Mouse (Mus musculus): Measurements from ENCODE around the gene Stard3nl. TPM values are rescaled to one million over a fixed set of nuclear protein-coding genes. Genes with fewer than 3 reads are reported as not detected.

The Stard3nl gene
- polyA plus RNA-seq, 1 experiment from 2014 or later = 78.7 TPM

DNA sequence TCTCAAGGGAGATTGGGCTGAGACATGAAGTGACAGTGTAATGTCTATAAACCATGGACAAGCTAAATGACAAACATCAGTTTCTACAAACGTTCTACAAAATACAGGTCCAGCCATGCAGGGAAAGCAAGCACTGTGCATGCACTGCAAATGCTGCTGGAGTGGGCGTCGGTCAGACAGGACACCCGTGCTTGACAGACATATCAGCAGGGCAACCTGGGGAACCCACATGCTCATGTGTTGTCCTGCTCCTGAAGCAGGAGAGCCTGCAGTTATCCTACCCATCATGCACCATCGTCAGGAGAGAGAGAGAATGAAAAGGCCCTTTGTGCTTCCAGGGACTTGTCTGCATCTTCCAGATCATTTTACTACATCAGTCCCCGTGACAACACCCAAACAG lies 16.3 kb downstream of the Stard3nl start:
- H3K27ac ChIP-seq = no peak overlapping the region
- WGBS = 77% methylated on average over 6 of the region's 6 CpGs

GRCm38 (mm10) chr13:19372133-19372729 lies 23.4 kb downstream of the Stard3nl start:
- no peaks in the 10 kb centered on the region for H3K4me1 ChIP-seq
- ATAC-seq (ENCODE audit: insufficient number of reproducible peaks, low FRiP score, low TSS enrichment, low read depth) = no peak
- no peak overlapping the region for H3K4me3 ChIP-seq
- WGBS = 22% methylated on average over 8 of the region's 8 CpGs
- H3K9ac ChIP-seq = no peak overlapping the region
- H3K27me3 ChIP-seq = no peaks in the 10 kb centered on the region
- no peaks in the 10 kb centered on the region for H3K9me3 ChIP-seq
- H3K4me2 ChIP-seq = no peak overlapping the region
- H3K36me3 ChIP-seq = peaks cover 46% of the 10 kb centered on the region
- no peak overlapping the region for H3K27ac ChIP-seq

More for the DNA sequence above, 16.3 kb downstream of the Stard3nl start:
- Histone ChIP-seq H3K9ac (no peak overlapping the region), H3K36me3 (0 out of 2 replicates have a peak, but pooled peaks cover 3% of the 10 kb centered on the region), H3K4me2 (no peak overlapping the region), H3K4me1 (0 out of 2 replicates have a peak, but pooled peaks cover 2% of the 10 kb centered on the region), H3K9me3 (no peaks in the 10 kb centered on the region), H3K4me3 (no peak overlapping the region), H3K27me3 (no peaks in the 10 kb centered on the region)
- no peak for ATAC-seq (ENCODE audit: insufficient number of reproducible peaks, low FRiP score, low TSS enrichment, low read depth)

DNA sequence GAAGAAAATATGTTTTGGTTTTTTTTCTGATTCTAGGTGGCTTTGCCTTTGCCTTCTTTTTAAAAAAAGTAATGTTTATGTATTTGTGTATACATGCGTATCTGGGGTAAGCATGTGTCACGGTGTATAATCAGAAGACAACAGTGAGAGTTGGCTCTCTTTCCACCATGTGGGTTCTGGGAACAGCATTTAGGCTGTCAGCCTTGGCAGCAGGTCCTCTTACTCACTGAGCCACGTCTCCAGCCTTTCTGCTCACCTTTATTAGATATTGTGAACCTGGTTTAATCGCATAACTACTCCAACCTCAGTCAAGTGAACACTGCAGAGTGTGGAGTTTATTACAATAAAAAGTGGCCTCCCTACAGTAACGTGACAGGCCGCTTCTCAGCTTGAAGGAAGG lies 26.8 kb downstream of the Stard3nl start:
- Histone ChIP-seq H3K27me3 (no peaks in the 10 kb centered on the region), H3K36me3 (peaks cover 69% of the 10 kb centered on the region), H3K4me1 (no peaks in the 10 kb centered on the region), H3K27ac (no peak overlapping the region), H3K9me3 (no peaks in the 10 kb centered on the region), H3K4me2 (no peak overlapping the region), H3K9ac (no peak overlapping the region), H3K4me3 (no peak overlapping the region)
- 86% methylated on average over 6 of the region's 6 CpGs for WGBS
- ATAC-seq (ENCODE audit: insufficient number of reproducible peaks, low FRiP score, low TSS enrichment, low read depth) = no peak

DNA sequence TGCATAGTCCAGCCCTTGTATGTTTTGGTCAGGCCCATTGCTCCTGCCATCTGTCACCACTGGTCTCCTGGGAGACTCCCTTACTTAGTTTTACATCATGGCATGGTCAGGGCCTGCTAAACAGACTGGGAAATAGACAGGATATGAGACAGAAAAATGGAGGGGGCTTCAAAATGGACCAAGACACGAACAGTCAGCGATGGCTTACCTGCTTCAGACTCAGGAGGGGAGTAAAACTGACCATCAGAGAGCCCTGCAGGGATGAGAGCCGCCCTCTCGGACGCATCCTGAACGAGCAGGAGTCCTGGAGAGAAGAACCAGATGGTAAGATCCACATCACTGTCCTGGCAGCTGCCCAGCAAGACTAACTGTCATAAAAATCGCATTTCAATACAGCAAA lies 28.1 kb downstream of the Stard3nl start:
- peaks cover 66% of the 10 kb centered on the region for H3K36me3 ChIP-seq
- no peak overlapping the region for H3K4me2 ChIP-seq
- H3K27ac ChIP-seq = no peak overlapping the region
- no peak overlapping the region for H3K4me3 ChIP-seq
- no peaks in the 10 kb centered on the region for H3K4me1 ChIP-seq
- 75% methylated on average over 7 of the region's 7 CpGs for WGBS
- H3K27me3 ChIP-seq = no peaks in the 10 kb centered on the region
- ATAC-seq (ENCODE audit: insufficient number of reproducible peaks, low FRiP score, low TSS enrichment, low read depth) = no peak
- no peaks in the 10 kb centered on the region for H3K9me3 ChIP-seq
- H3K9ac ChIP-seq = no peak overlapping the region

DNA sequence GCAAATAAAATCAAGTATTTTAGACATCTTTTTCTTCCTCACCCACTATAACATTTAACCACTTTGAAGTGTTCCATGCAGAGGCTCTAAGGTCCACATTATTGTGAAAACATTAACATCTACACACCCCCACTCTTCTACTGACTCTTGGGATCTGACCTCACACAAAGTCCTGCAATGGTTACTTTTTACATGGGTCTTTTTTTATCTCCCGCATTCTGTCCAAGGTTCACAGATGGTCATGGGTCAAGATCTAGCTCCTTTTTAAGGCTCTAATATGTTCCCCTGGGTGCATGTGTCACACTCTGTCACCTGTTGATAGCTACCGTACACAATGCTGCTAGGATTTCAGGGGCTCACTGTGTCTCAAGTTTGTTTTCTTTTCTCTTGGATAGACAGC lies 28.7 kb downstream of the Stard3nl start:
- Histone ChIP-seq H3K9ac (no peak overlapping the region), H3K4me2 (no peak overlapping the region), H3K9me3 (no peaks in the 10 kb centered on the region), H3K27ac (no peak overlapping the region), H3K36me3 (peaks cover 62% of the 10 kb centered on the region), H3K4me3 (no peak overlapping the region), H3K4me1 (no peaks in the 10 kb centered on the region), H3K27me3 (no peaks in the 10 kb centered on the region)
- 76% methylated on average over 2 of the region's 2 CpGs for WGBS
- no peak for ATAC-seq (ENCODE audit: insufficient number of reproducible peaks, low FRiP score, low TSS enrichment, low read depth)

GRCm38 (mm10) chr13:19365596-19365995 lies 30.0 kb downstream of the Stard3nl start:
- no peaks in the 10 kb centered on the region for H3K27me3 ChIP-seq
- 32% methylated on average over 4 of the region's 4 CpGs for WGBS
- H3K36me3 ChIP-seq = peaks cover 56% of the 10 kb centered on the region
- ATAC-seq (ENCODE audit: insufficient number of reproducible peaks, low FRiP score, low TSS enrichment, low read depth) = no peak
- no peak overlapping the region for H3K27ac ChIP-seq
- H3K4me2 ChIP-seq = no peak overlapping the region
- no peak overlapping the region for H3K9ac ChIP-seq
- no peaks in the 10 kb centered on the region for H3K4me1 ChIP-seq
- H3K9me3 ChIP-seq = no peaks in the 10 kb centered on the region
- no peak overlapping the region for H3K4me3 ChIP-seq

GRCm38 (mm10) chr13:19364245-19364772 lies 31.3 kb downstream of the Stard3nl start:
- WGBS = 81% methylated on average over 11 of the region's 11 CpGs
- Histone ChIP-seq H3K36me3 (peaks cover 47% of the 10 kb centered on the region), H3K4me2 (no peak overlapping the region), H3K9me3 (no peaks in the 10 kb centered on the region), H3K9ac (no peak overlapping the region), H3K27me3 (no peaks in the 10 kb centered on the region), H3K4me3 (no peak overlapping the region), H3K27ac (no peak overlapping the region), H3K4me1 (no peaks in the 10 kb centered on the region)
- no peak for ATAC-seq (ENCODE audit: insufficient number of reproducible peaks, low FRiP score, low TSS enrichment, low read depth)

DNA sequence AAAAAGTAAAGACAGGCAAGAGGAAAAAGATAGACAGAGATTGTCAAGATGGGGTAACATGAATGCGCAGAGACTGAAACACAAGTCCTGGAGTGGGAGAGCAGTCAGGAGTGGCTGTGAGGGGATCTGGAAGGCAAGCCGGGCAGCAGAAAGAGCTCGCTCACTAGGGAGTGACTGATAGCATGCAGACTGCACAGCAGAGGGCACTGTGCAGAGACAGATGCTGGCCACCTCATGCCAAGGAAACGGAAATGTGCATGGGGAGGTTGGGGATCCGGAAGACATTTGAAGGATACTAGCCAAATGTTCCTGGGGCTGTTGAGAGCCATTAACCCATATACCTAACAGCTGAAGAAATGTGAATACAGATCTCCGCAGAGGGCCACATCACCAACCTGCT lies 33.2 kb downstream of the Stard3nl start:
- H3K27ac ChIP-seq = no peak overlapping the region
- no peaks in the 10 kb centered on the region for H3K9me3 ChIP-seq
- H3K4me2 ChIP-seq = no peak overlapping the region
- WGBS = 72% methylated on average over 6 of the region's 6 CpGs
- H3K27me3 ChIP-seq = no peaks in the 10 kb centered on the region
- no peak overlapping the region for H3K9ac ChIP-seq
- no peak overlapping the region for H3K4me3 ChIP-seq
- ATAC-seq (ENCODE audit: insufficient number of reproducible peaks, low FRiP score, low TSS enrichment, low read depth) = no peak
- no peaks in the 10 kb centered on the region for H3K4me1 ChIP-seq
- H3K36me3 ChIP-seq = peaks cover 54% of the 10 kb centered on the region

DNA sequence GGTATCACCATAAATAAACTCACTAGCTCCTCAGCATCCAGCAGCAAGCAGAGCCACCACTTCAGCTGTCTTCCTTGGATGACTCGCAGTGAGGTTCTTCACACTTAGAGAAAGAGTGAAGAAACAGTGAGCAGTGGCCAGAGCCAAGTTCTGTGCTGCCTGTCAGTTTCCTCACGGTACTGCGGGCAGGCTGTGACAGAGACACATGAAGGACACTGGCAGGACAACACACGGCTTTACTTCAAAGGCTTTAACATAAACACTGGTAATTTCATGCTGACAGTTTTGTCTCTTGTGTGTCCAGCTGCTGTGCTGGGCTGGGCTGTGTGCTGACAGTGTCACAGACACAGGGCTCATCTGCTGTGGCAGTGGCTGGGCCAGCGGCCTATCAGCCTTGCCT lies 37.6 kb downstream of the Stard3nl start:
- 62% methylated on average over 5 of the region's 5 CpGs for WGBS
- H3K27ac ChIP-seq = no peak overlapping the region
- no peaks in the 10 kb centered on the region for H3K27me3 ChIP-seq
- ATAC-seq (ENCODE audit: insufficient number of reproducible peaks, low FRiP score, low TSS enrichment, low read depth) = no peak
- no peak overlapping the region for H3K4me3 ChIP-seq
- peaks cover 41% of the 10 kb centered on the region for H3K36me3 ChIP-seq
- H3K9me3 ChIP-seq = no peaks in the 10 kb centered on the region
- H3K9ac ChIP-seq = no peak overlapping the region
- H3K4me1 ChIP-seq = no peaks in the 10 kb centered on the region
- no peak overlapping the region for H3K4me2 ChIP-seq

GRCm38 (mm10) chr13:19357301-19357700 lies 38.3 kb downstream of the Stard3nl start:
- H3K27me3 ChIP-seq = no peaks in the 10 kb centered on the region
- peaks cover 37% of the 10 kb centered on the region for H3K36me3 ChIP-seq
- no peak overlapping the region for H3K9ac ChIP-seq
- no peaks in the 10 kb centered on the region for H3K4me1 ChIP-seq
- no peak for ATAC-seq (ENCODE audit: insufficient number of reproducible peaks, low FRiP score, low TSS enrichment, low read depth)
- no peak overlapping the region for H3K4me3 ChIP-seq
- H3K27ac ChIP-seq = no peak overlapping the region
- 78% methylated on average over 7 of the region's 7 CpGs for WGBS
- H3K4me2 ChIP-seq = no peak overlapping the region
- no peaks in the 10 kb centered on the region for H3K9me3 ChIP-seq

- Histone ChIP-seq H3K4me3 (no peak overlapping the region), H3K36me3 (peaks cover 36% of the 10 kb centered on the region), H3K9me3 (no peaks in the 10 kb centered on the region), H3K27ac (no peak overlapping the region), H3K4me2 (no peak overlapping the region), H3K27me3 (no peaks in the 10 kb centered on the region), H3K9ac (no peak overlapping the region), H3K4me1 (no peaks in the 10 kb centered on the region)
- 66% methylated on average over 5 of the region's 5 CpGs for WGBS
- no peak for ATAC-seq (ENCODE audit: insufficient number of reproducible peaks, low FRiP score, low TSS enrichment, low read depth)
Observed at GRCm38 (mm10) chr13:19356720-19357119, 38.9 kb downstream of the Stard3nl start.

DNA sequence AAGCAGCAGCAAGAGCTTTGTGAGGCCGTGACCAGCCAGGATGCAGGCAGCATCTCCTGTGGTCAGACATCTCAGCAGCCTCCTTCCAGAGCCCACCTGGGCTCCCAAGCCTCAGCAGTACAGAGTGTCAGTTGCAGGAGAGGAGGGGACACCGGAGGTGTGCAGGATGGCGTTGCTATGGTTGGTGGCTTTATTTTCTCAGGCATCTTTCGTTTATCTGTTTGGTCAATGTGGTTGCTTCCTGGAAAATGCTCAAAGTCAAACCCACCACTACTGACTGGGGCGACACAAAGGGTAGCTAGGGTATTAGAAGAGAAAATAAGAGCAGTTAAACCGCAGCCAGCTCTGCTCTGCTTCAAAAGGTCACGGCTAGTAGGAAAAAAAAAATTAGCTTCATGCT lies 39.5 kb downstream of the Stard3nl start:
- no peaks in the 10 kb centered on the region for H3K9me3 ChIP-seq
- H3K9ac ChIP-seq = no peak overlapping the region
- H3K27ac ChIP-seq = no peak overlapping the region
- H3K4me1 ChIP-seq = no peaks in the 10 kb centered on the region
- H3K4me3 ChIP-seq = no peak overlapping the region
- no peak overlapping the region for H3K4me2 ChIP-seq
- ATAC-seq (ENCODE audit: insufficient number of reproducible peaks, low FRiP score, low TSS enrichment, low read depth) = no peak
- peaks cover 34% of the 10 kb centered on the region for H3K36me3 ChIP-seq
- no peaks in the 10 kb centered on the region for H3K27me3 ChIP-seq
- 77% methylated on average over 7 of the region's 7 CpGs for WGBS

DNA sequence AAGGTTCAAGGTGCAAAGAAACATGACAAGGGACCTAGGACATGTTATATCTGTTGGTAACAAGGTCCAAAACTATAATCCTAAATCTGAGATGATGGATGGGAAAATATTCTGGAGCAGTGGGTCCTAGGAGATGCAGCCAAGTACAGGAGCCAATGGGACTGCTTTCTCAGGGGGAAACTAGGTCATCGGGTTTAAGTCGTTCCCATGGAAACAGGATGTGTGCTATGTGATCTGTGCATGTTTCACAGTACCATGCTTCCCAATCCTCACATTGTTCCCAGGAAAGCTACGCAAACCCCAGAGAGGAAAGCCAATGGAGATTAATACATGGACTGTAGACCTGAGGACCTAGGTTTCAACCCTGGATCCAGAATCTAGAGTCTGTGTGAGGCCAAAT lies 42.8 kb downstream of the Stard3nl start:
- no peak for ATAC-seq (ENCODE audit: insufficient number of reproducible peaks, low FRiP score, low TSS enrichment, low read depth)
- 83% methylated on average over 3 of the region's 3 CpGs for WGBS
- no peak overlapping the region for H3K4me3 ChIP-seq
- H3K9me3 ChIP-seq = no peaks in the 10 kb centered on the region
- H3K27ac ChIP-seq = no peak overlapping the region
- H3K9ac ChIP-seq = no peak overlapping the region
- no peaks in the 10 kb centered on the region for H3K27me3 ChIP-seq
- H3K36me3 ChIP-seq = peaks cover 12% of the 10 kb centered on the region; the same call in 1 of the 2 replicates
- no peak overlapping the region for H3K4me2 ChIP-seq
- H3K4me1 ChIP-seq = no peaks in the 10 kb centered on the region

Measured in limb, embryonic 15.5 days (tissue).